Mouse (Mus musculus): ENCODE data around the gene Nt5c3b.

Nt5c3b gene

DNA sequence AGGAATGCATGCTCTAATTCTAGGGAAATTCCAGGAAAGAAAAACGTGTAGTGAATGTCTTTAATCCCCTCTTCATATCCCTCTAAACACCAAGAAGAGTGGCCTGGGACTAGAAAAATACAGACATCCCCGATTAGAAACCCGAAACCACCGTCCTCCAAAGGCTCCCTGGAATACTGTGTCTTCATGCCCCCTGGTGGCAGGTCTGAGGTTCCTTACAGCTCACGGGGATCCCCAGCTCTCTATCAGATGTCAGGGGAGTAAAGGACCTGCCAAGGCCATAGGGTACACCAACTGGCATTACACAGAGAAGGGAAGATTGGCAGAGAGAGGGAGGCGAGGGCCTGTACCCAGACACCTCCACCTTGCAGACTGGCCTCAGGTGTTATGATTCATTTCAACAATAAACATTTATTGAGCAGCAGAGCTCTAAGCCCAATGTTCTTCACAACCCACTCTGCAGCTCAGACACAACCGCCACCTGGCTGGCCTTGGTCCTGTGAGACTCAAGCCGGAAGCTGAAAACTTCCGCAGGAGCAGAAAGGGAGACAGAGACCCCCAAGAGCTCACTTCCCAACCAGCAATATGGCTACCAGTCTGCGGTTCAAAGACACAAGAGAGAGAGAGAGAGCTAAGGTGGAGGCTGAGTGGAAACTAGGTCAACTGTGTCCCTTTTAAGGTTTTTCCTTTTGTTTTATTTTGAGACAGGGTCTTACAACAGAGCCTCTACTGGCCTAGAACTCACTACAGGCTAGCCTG, 33.4 kb downstream of the Nt5c3b start:
- no peaks in the 10 kb centered on the region for H3K9me3 ChIP-seq (ENCODE audit: low read length)
- H3K4me3 ChIP-seq (replicated peaks; ENCODE audit: low read length), result no peak overlapping the region
- peaks cover 78% of the 10 kb centered on the region for H3K4me1 ChIP-seq (replicated peaks; ENCODE audit: low read depth, low read length)
- peaks cover 12% of the 10 kb centered on the region for H3K27me3 ChIP-seq (ENCODE audit: insufficient read depth, low read length)
- H3K36me3 ChIP-seq (ENCODE audit: insufficient read depth, low read length), result peaks cover 37% of the 10 kb centered on the region
- TF ChIP-seq CTCF (conservative IDR thresholded peaks at IDR 0.05; ENCODE audit: low read length) (peak; percentile 66), NANOG (IDR thresholded peaks at IDR 0.05; ENCODE audit: borderline replicate concordance, low read length) (no peak)

DNA sequence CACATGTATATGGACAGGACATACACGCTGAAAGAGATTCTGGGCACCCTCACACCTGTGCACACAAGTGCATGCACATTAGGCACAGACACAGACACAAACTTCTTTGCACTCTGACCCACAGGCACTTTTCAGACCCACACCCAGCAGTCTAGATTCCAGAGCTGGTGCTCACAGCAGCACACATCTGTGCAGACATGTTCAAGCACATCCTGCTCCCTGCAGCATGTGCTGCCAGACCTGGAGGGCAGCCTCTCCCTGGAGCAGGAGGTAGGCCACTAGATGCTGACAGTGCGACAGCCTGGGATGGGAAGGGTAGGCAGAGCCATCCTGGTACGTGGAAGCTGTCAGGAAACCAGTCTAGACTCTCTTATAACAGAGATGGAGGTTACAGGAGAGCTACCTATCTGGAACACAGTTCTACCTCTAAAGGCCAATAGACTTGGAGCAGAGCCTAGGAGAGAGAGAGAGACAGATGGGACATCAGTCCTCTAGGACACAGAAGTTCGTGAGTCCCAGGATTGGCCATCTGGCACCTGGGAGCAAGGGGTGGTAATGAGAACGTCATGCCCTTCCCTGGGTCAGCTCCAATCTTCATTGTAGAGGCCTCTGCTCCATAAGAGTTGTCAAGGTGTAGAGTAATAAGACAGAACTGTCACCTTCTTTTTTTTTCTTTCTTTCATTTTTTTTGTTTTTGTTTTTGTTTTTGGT, 34.5 kb downstream of the Nt5c3b start:
- Histone ChIP-seq H3K36me3 (ENCODE audit: insufficient read depth, low read length) (peaks cover 31% of the 10 kb centered on the region), H3K4me1 (replicated peaks; ENCODE audit: low read depth, low read length) (peaks cover 76% of the 10 kb centered on the region), H3K4me3 (replicated peaks; ENCODE audit: low read length) (no peak overlapping the region), H3K9me3 (ENCODE audit: low read length) (no peaks in the 10 kb centered on the region), H3K27me3 (ENCODE audit: insufficient read depth, low read length) (0 out of 2 replicates have a peak, but pooled peaks cover under 1% of the 10 kb centered on the region)
- no peak for TF ChIP-seq CTCF (conservative IDR thresholded peaks at IDR 0.05; ENCODE audit: low read length)
- no peak for TF ChIP-seq NANOG (IDR thresholded peaks at IDR 0.05; ENCODE audit: borderline replicate concordance, low read length)
- no peak for TF ChIP-seq POU5F1 (IDR thresholded peaks at IDR 0.05; ENCODE audit: borderline replicate concordance, low read length)

GRCm38 (mm10) chr11:100406273-100406672, 35.3 kb downstream of the Nt5c3b start:
- Histone ChIP-seq H3K36me3 (ENCODE audit: insufficient read depth, low read length) (peaks cover 31% of the 10 kb centered on the region), H3K4me1 (replicated peaks; ENCODE audit: low read depth, low read length) (peaks cover 73% of the 10 kb centered on the region), H3K9me3 (ENCODE audit: low read length) (no peaks in the 10 kb centered on the region), H3K27me3 (ENCODE audit: insufficient read depth, low read length) (no peaks in the 10 kb centered on the region), H3K4me3 (replicated peaks; ENCODE audit: low read length) (no peak overlapping the region)
- TF ChIP-seq NANOG (IDR thresholded peaks at IDR 0.05; ENCODE audit: borderline replicate concordance, low read length), result no peak
- TF ChIP-seq POU5F1 (IDR thresholded peaks at IDR 0.05; ENCODE audit: borderline replicate concordance, low read length), result no peak
- no peak for TF ChIP-seq CTCF (conservative IDR thresholded peaks at IDR 0.05; ENCODE audit: low read length)

DNA sequence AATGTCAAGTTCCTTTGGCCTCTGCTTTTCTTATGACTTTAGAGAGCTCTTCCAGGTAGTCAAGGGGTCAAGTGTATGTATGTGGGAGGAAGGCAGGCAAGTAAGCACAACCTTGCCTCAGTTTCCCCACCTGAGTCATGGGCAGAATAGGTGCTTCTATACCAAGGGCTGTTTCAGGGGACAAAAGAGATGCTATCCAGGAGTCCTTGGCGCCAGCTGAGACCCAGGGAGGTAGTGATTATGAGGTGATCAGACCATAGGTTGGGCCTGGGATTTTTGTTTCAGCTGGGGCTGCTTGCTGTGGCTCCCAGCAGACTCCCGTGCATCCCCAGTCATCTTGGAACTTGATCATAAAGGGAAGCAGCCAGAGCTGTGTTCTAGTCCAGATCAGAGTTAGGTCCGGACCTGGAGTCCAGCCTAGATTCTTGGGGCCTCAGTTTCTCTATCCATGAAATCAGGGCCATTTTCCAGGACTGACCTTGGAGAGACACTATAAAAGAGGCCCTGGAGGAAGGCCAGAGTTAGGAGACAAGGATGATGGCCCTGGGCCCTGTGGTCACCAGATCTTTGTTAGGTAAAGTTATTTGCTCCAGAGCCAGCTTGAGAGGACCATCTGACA, 37.0 kb downstream of the Nt5c3b start:
- no peak overlapping the region for H3K4me3 ChIP-seq (replicated peaks; ENCODE audit: low read length)
- H3K4me1 ChIP-seq (replicated peaks; ENCODE audit: low read depth, low read length), result peaks cover 71% of the 10 kb centered on the region
- TF ChIP-seq POU5F1 (IDR thresholded peaks at IDR 0.05; ENCODE audit: borderline replicate concordance, low read length) (no peak), NANOG (IDR thresholded peaks at IDR 0.05; ENCODE audit: borderline replicate concordance, low read length) (no peak), CTCF (conservative IDR thresholded peaks at IDR 0.05; ENCODE audit: low read length) (no peak)
- no peaks in the 10 kb centered on the region for H3K9me3 ChIP-seq (ENCODE audit: low read length)
- peaks cover 16% of the 10 kb centered on the region for H3K36me3 ChIP-seq (ENCODE audit: insufficient read depth, low read length)
- no peaks in the 10 kb centered on the region for H3K27me3 ChIP-seq (ENCODE audit: insufficient read depth, low read length)

- peaks cover 71% of the 10 kb centered on the region for H3K4me1 ChIP-seq (replicated peaks; ENCODE audit: low read depth, low read length)
- no peak for TF ChIP-seq POU5F1 (IDR thresholded peaks at IDR 0.05; ENCODE audit: borderline replicate concordance, low read length)
- TF ChIP-seq CTCF (conservative IDR thresholded peaks at IDR 0.05; ENCODE audit: low read length), result no peak
- no peak for TF ChIP-seq NANOG (IDR thresholded peaks at IDR 0.05; ENCODE audit: borderline replicate concordance, low read length)
- no peaks in the 10 kb centered on the region for H3K9me3 ChIP-seq (ENCODE audit: low read length)
- H3K36me3 ChIP-seq (ENCODE audit: insufficient read depth, low read length), result peaks cover 9% of the 10 kb centered on the region
- no peak overlapping the region for H3K4me3 ChIP-seq (replicated peaks; ENCODE audit: low read length)
- H3K27me3 ChIP-seq (ENCODE audit: insufficient read depth, low read length), result no peaks in the 10 kb centered on the region
Measured at GRCm38 (mm10) chr11:100403445-100404134, 38.0 kb downstream of the Nt5c3b start.

DNA sequence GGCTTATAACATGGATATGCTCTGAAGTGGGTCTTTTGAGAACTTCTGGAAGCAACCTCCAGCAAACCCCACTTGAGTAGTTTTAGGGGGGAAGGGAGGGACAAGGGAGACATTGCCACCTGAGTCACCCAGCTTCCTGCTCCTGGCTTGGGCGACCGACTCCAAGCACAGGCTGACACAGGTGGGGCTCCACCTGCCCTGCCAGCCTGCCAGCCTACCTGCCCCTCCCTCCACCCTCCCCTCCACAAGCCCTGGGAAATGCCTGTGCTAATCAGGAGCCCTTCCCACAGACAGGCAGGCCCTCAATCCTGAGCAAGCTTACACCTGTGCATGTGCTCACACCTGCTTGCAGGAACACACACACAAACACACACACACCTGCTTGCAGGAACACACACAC, 38.9 kb downstream of the Nt5c3b start:
- no peak for TF ChIP-seq NANOG (IDR thresholded peaks at IDR 0.05; ENCODE audit: borderline replicate concordance, low read length)

DNA sequence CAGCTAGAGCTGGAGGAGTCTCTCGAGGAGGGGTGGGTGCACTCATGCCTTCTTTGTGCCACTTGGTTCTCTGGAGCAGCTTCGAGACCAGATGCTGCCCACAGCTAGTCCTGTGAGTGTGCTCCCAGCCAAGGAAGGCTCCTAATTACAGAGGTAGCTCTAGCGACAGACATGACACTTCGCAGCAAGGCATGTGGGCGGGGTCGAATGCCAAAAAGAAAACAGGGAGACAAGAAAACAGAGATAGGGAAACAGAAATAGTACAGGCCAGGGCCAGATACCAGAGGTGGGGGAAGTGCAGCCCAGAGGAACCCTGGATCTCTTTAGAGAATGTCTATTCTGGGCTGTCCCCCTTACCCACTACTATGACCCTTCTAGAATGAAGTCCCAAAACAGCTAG, 39.4 kb downstream of the Nt5c3b start:
- peak overlapping the region; percentile 10; the same call in 1 of the 2 replicates for H3K4me3 ChIP-seq (replicated peaks; ENCODE audit: low read length)
- H3K9me3 ChIP-seq (ENCODE audit: low read length), result no peaks in the 10 kb centered on the region
- no peaks in the 10 kb centered on the region for H3K27me3 ChIP-seq (ENCODE audit: insufficient read depth, low read length)
- no peak for TF ChIP-seq NANOG (IDR thresholded peaks at IDR 0.05; ENCODE audit: borderline replicate concordance, low read length)
- TF ChIP-seq POU5F1 (IDR thresholded peaks at IDR 0.05; ENCODE audit: borderline replicate concordance, low read length), result no peak
- TF ChIP-seq CTCF (conservative IDR thresholded peaks at IDR 0.05; ENCODE audit: low read length), result no peak
- peaks cover 65% of the 10 kb centered on the region for H3K4me1 ChIP-seq (replicated peaks; ENCODE audit: low read depth, low read length)
- H3K36me3 ChIP-seq (ENCODE audit: insufficient read depth, low read length), result peaks cover 3% of the 10 kb centered on the region

More for the DNA sequence above, 38.9 kb downstream of the Nt5c3b start:
- Histone ChIP-seq H3K36me3 (ENCODE audit: insufficient read depth, low read length) (peaks cover 4% of the 10 kb centered on the region), H3K4me1 (replicated peaks; ENCODE audit: low read depth, low read length) (peaks cover 69% of the 10 kb centered on the region), H3K9me3 (ENCODE audit: low read length) (no peaks in the 10 kb centered on the region), H3K27me3 (ENCODE audit: insufficient read depth, low read length) (no peaks in the 10 kb centered on the region), H3K4me3 (replicated peaks; ENCODE audit: low read length) (peak overlapping the region; percentile 10; the same call in 1 of the 2 replicates)

DNA sequence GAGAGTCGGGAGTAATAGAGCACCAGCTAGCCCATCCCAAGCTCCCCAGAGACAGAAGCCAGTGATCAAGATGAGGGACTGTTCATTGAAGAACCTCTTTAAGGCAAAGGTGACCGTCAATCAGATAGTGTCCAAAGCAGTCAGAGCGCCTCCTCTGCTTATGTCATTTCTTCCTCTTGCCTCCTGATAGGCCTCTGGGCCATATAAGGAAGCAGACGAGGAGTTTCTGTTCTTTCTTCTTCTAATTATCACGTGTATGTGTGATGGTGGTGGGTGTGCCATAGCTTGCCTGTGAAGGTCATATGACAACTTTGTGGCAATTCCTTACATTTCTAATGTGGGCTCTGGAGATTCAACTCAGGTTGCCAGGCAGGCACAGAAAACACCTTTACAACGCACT, 40.8 kb downstream of the Nt5c3b start:
- H3K27me3 ChIP-seq (ENCODE audit: insufficient read depth, low read length), result no peaks in the 10 kb centered on the region
- H3K9me3 ChIP-seq (ENCODE audit: low read length), result no peaks in the 10 kb centered on the region
- H3K4me3 ChIP-seq (replicated peaks; ENCODE audit: low read length), result no peak overlapping the region
- no peak for TF ChIP-seq NANOG (IDR thresholded peaks at IDR 0.05; ENCODE audit: borderline replicate concordance, low read length)
- TF ChIP-seq CTCF (conservative IDR thresholded peaks at IDR 0.05; ENCODE audit: low read length), result no peak
- no peak for TF ChIP-seq POU5F1 (IDR thresholded peaks at IDR 0.05; ENCODE audit: borderline replicate concordance, low read length)
- H3K36me3 ChIP-seq (ENCODE audit: insufficient read depth, low read length), result no peaks in the 10 kb centered on the region
- peaks cover 63% of the 10 kb centered on the region for H3K4me1 ChIP-seq (replicated peaks; ENCODE audit: low read depth, low read length)

Data from E14TG2a.4 (cell line).